Mouse (Mus musculus): ENCODE measurements around the gene Hdlbp. TPM values are rescaled to one million over a fixed set of nuclear protein-coding genes. Genes with fewer than 3 reads are reported as not detected.
A peak's percentile ranks its signal among the peaks of the same experiment; 100 is the strongest.

Gene Hdlbp
- total RNA-seq, 4 experiments from 2014 or later, result 315 to 387 (median 363) TPM

- DNase-seq (ENCODE audit: low spot score in 2 of 2), result peak; percentile 68 to 77
Observed at GRCm38 (mm10) chr1:93445111-93445821, 33.3 kb downstream of the Hdlbp start.

- peak; percentile 67 to 71 for DNase-seq (ENCODE audit: low spot score in 2 of 2)
Observed at GRCm38 (mm10) chr1:93444405-93445110, 34.1 kb downstream of the Hdlbp start.

DNA sequence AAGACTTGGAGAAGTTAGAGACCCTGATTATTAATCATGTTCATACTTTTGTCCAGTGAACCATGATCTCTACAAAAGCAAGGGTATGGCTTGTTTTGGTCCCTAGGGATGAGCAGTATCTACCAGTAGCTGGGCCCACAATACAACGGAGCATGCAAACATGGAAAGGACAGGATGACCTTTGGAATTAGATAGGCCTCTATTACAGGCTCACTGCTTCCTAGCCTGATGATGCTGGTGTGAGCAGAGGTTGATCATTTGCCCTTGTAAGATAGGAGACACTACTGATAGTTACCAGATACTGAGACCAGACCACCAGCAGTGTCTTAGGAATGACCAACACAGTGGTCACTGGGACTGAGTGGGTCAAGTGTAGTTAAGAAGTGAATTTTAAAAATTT, 39.3 kb downstream of the Hdlbp start:
- DNase-seq (ENCODE audit: low spot score in 2 of 2), result no peak

DNA sequence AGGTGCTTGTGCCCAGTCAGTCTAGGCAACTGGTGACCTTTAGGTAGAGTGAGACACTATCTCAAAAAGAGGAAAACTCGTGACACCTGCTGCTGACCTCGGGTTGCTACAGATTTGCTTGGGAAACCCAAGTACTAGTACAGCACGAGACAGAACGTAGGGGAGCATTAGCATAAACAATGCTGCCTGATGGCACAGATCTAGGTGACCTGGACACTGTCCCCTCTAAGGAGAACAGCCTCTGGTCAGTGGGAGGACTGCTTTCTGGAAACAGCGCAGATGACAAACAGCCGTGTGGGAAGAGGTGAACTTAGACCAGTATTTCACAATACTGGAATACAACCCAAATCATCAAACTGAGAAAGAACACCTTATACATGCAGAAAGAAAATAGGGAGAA, 46.5 kb downstream of the Hdlbp start:
- no peak for DNase-seq (ENCODE audit: low spot score in 2 of 2)

DNA sequence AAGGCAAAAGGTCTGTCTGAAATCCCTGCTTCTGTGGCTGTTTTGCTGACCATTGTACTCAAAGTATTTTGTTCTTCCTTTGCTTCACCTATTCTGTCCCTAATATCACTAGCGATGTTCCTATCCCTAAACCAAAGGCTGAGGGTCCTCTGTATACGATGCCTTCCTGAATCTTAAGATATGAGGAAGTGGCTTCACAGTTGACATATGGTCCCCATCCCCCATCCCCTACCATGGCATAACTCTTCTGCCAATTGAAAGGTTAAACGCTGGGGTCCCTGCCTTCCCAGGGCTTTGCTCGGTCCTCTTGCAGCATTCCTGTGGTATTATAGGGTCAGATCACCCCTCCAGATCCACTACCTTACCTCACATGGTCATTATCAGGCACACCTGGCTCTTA, 75.2 kb downstream of the Hdlbp start:
- DNase-seq (ENCODE audit: low spot score in 2 of 2), result no peak

GRCm38 (mm10) chr1:93401191-93402052, 77.2 kb downstream of the Hdlbp start:
- DNase-seq (ENCODE audit: low spot score in 2 of 2), result no peak

DNA sequence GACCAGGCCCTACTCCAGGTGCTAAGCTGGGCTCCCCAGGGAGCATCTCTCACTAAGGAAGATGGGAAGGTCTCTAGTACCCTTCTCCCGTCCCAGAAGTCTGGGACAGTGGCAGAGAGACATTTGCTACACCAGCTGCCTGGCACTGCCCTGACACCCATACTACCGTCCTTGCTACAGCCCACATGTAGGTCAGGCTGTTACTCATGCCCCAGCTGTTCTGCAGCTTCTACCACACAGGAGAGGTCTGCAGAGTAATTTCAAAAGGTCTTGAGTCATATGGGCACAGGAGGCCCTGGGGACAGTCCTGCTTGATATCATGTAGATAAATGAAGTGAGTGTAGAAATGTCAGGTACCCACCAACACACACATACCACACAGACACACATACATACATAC, 89.7 kb downstream of the Hdlbp start:
- no peak for DNase-seq (ENCODE audit: low spot score in 2 of 2)

GRCm38 (mm10) chr1:93387198-93387597, 91.4 kb downstream of the Hdlbp start:
- no peak for DNase-seq (ENCODE audit: low spot score in 2 of 2)

DNA sequence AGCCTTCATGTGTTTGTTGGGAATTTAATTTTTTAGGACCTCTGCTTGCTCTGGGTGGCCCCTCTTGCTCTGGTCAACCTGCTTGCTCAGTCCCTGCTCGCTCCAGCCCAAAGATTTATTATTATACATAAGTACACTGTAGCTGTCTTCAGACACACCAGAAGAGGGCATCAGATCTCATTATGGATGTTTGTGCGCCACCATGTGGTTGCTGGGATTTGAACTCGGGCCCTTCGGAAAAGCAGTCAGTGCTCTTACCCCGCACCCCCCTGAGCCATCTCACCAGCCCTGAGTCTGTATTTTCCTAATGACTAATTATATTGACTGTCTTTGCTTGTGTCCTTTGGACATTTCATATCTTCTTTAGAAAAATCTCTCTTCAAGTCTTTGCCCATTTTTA, 99.5 kb downstream of the Hdlbp start:
- no peak for DNase-seq (ENCODE audit: low spot score in 2 of 2)

DNA sequence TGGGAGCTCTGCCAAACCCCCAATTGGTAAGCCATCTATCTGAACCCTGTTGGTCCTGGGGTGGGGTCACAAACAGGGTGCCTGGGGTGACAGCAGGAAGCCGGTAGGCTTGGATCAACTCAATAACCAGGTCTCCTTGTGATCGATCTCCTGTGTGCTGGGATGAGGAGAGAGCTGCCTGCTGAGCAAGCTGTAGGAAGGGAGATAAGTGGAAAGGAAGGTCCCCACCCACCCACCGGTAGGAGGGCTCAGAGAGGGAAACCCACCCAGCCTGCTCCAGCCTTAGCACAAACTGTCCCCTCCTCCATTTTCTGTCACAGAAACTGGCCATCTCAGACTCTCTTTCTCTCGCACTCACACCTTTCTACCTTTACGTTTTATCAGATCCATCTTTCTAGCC, 101.3 kb downstream of the Hdlbp start:
- no peak for DNase-seq (ENCODE audit: low spot score in 2 of 2)

- no peak for DNase-seq (ENCODE audit: low spot score in 2 of 2)
Observed at GRCm38 (mm10) chr1:93373665-93374064, 105.0 kb downstream of the Hdlbp start, which contains the start of gene Ano7. TSS of gene Ano7 (plus strand) at chr1:93373930.

DNA sequence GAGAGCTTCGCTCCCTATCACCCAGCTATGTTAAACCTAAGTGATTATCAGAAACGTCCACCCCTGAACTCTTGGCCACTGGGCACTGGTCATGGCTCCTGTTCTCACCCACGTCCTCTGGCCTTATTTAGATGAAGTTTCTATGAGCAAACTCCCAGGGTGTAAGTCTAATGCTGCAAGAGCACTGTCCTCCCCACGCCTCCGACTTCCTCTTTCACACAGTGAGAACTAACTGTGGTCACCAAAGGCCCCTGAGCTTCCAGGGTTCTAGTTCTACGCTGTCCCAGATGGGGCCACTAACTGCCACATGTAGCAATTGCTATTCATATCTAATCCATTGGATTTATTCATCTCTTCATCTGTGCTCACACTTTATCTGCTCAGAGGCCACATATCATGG, 113.0 kb downstream of the Hdlbp start:
- no peak for DNase-seq (ENCODE audit: low spot score in 2 of 2)

- no peak for DNase-seq (ENCODE audit: low spot score in 2 of 2)
Observed at GRCm38 (mm10) chr1:93362661-93363060, 116.0 kb downstream of the Hdlbp start.

Other genes starting within 250 kb of the Hdlbp start
- 1 to 10 TPM; 3.0 to 3.8 (median 3.5) TPM for gene Sned1, start 243.0 kb downstream of the Hdlbp start, total RNA-seq (2022)
- 10 to 100 TPM; 10.7 to 13.5 (median 11.6) TPM for gene Mterf4, start 172.9 kb downstream of the Hdlbp start, total RNA-seq (2022)
- 10 to 100 TPM; 17.3 to 27.0 (median 22.0) TPM for gene Ppp1r7, start 136.0 kb downstream of the Hdlbp start, total RNA-seq (2022)
- under 1 TPM; 0.05 to 0.51 (median 0.29) TPM for gene Pask, start 135.3 kb downstream of the Hdlbp start, total RNA-seq (2022)
- gene Ano7, start 104.9 kb downstream of the Hdlbp start, total RNA-seq (2022), result not detected
- gene Farp2, start 33.3 kb upstream of the Hdlbp start, total RNA-seq (2022), result 10 to 100 TPM; 12.9 to 16.0 (median 15.2) TPM
- gene Stk25, start 179.8 kb upstream of the Hdlbp start, total RNA-seq (2022), result 100 to 1,000 TPM in 2 of 4 experiments, 10 to 100 TPM in 2; 89.9 to 104 (median 96.5) TPM
- 1 to 10 TPM in 3 of 4 experiments, under 1 TPM in 1; 0.41 to 1.2 (median 1.0) TPM for gene Bok, start 206.8 kb upstream of the Hdlbp start, total RNA-seq (2022)

All from gastrocnemius, adult 8-10 months (tissue).